In the genomic region with DNA sequence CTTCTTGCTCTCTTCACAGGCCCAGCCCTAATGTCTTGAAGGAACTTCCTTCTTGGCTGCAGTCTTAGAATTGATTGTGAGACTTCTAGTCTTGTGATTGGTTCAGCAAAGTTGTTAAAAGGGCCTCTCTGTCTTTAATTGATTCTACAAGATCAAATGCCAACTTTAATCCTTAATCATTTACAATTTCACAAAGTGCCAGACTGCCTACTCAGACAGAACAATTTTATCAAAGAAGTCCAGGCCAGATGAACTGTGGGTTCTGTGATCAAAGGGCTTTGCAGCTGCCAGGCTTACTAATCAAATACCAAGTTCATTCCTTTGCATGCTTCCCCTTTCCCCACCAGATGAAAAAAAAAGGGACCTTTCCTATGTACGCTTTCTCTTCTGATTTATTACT, we compare ENCODE assay signal across 11 mouse cellular contexts. TPM values are rescaled to one million over a fixed set of nuclear protein-coding genes. Genes with fewer than 3 reads are reported as not detected.
DNase-seq lines count a peak whose midpoint lies in the region; ATAC-seq and TF ChIP-seq lines count a peak whose summit lies in the region.
"Had no signal": no experiment of that assay in that cellular context is flagged by ENCODE, and none has a peak within 500 bp of the region (broad histone marks: within the 10 kb centered on the region; RNA-seq: fewer than 3 reads in every experiment).

No protein-coding gene starts in this region.

- H3K4me3 ChIP-seq in limb, embryonic 14.5 days (replicated peaks; ENCODE audit: low read length) = no peak overlapping the region
- H3K4me3 ChIP-seq in limb, embryonic 10.5 days = no peak overlapping the region
- no peak overlapping the region for H3K4me3 ChIP-seq in bone marrow macrophage, adult 2 months (ENCODE audit: insufficient read depth, low read length)
- H3K4me3 ChIP-seq in intestine, embryonic 16.5 days (ENCODE audit: low read length) = no peak overlapping the region
- no peak overlapping the region for H3K4me3 ChIP-seq in midbrain, embryonic 10.5 days

- no peak overlapping the region for H3K9ac ChIP-seq in limb, embryonic 14.5 days (ENCODE audit: low read depth, low read length, severe bottlenecking)
- no peak overlapping the region for H3K9ac ChIP-seq in intestine, embryonic 16.5 days (ENCODE audit: low read depth, low read length)

- 0 out of 2 replicates have a peak overlapping the region, but pooled peaks have one; percentile 16 for H3K27ac ChIP-seq in limb, embryonic 14.5 days (replicated peaks; ENCODE audit: low read depth, low read length)
- H3K27ac ChIP-seq in limb, embryonic 10.5 days = no peak overlapping the region
- H3K27ac ChIP-seq in bone marrow macrophage, adult 2 months (ENCODE audit: insufficient read depth, low read depth, low read length) = peak overlapping the region; percentile 86
- H3K27ac ChIP-seq in intestine, embryonic 16.5 days (ENCODE audit: low read length) = peak overlapping the region; percentile 38
- no peak overlapping the region for H3K27ac ChIP-seq in midbrain, embryonic 10.5 days (replicated peaks)

- no peak overlapping the region for H3K4me2 ChIP-seq in limb, embryonic 14.5 days (replicated peaks; ENCODE audit: low read depth, low read length, severe bottlenecking)
- no peak overlapping the region for H3K4me2 ChIP-seq in intestine, embryonic 16.5 days (ENCODE audit: low read depth, low read length)

- peaks cover 4% of the 10 kb centered on the region; the same call in 1 of the 2 replicates for H3K36me3 ChIP-seq in limb, embryonic 14.5 days (ENCODE audit: control insufficient read depth, insufficient read depth, low read length)
- H3K36me3 ChIP-seq in limb, embryonic 10.5 days = peaks cover 17% of the 10 kb centered on the region
- H3K36me3 ChIP-seq in intestine, embryonic 16.5 days (ENCODE audit: control insufficient read depth, insufficient read depth, low read length) = no peaks in the 10 kb centered on the region
- peaks cover 13% of the 10 kb centered on the region for H3K36me3 ChIP-seq in midbrain, embryonic 10.5 days

- no peaks in the 10 kb centered on the region for H3K9me3 ChIP-seq in limb, embryonic 14.5 days (ENCODE audit: control insufficient read depth, low read length)
- H3K9me3 ChIP-seq in limb, embryonic 10.5 days (replicated peaks) = no peaks in the 10 kb centered on the region
- H3K9me3 ChIP-seq in intestine, embryonic 16.5 days (ENCODE audit: control insufficient read depth, low read length) = no peaks in the 10 kb centered on the region
- H3K9me3 ChIP-seq in midbrain, embryonic 10.5 days (replicated peaks) = no peaks in the 10 kb centered on the region

- no peak for TF ChIP-seq POLR2A in limb, embryonic 14.5 days (IDR thresholded peaks at IDR 0.05; ENCODE audit: borderline replicate concordance, extremely low read depth, insufficient read depth, insufficient read length)
- no peak for TF ChIP-seq POLR2A in bone marrow macrophage, adult 2 months (IDR thresholded peaks at IDR 0.05; ENCODE audit: borderline replicate concordance, low read depth, low read length)

- no peak for ATAC-seq in limb, embryonic 14.5 days (ENCODE audit: low FRiP score, low read depth)
- 0 out of 2 replicates have a peak, but pooled peaks have one; percentile 51 for ATAC-seq in intestine, embryonic 16.5 days
- peak; percentile 70 for ATAC-seq in megakaryocyte progenitor cell, adult 5-6 weeks (replicated peaks; ENCODE audit: poor library complexity)

- no peak for TF ChIP-seq CTCF in bone marrow macrophage, adult 2 months (IDR thresholded peaks at IDR 0.05; ENCODE audit: low read depth, low read length)

- no peaks in the 10 kb centered on the region for H3K27me3 ChIP-seq in limb, embryonic 14.5 days (ENCODE audit: control insufficient read depth, insufficient read depth, low read length)
- H3K27me3 ChIP-seq in limb, embryonic 10.5 days (ENCODE audit: low read depth, poor library complexity, severe bottlenecking) = no peaks in the 10 kb centered on the region
- no peaks in the 10 kb centered on the region for H3K27me3 ChIP-seq in intestine, embryonic 16.5 days (replicated peaks; ENCODE audit: control insufficient read depth, insufficient read depth, low read length)
- no peaks in the 10 kb centered on the region for H3K27me3 ChIP-seq in midbrain, embryonic 10.5 days (ENCODE audit: low read depth, poor library complexity, severe bottlenecking)

- no peaks in the 10 kb centered on the region for H3K4me1 ChIP-seq in limb, embryonic 14.5 days (ENCODE audit: control insufficient read depth, insufficient read depth, low read length)
- H3K4me1 ChIP-seq in limb, embryonic 10.5 days = peaks cover 10% of the 10 kb centered on the region
- H3K4me1 ChIP-seq in bone marrow macrophage, adult 2 months (ENCODE audit: control insufficient read depth, insufficient read depth, low read length) = peaks cover 10% of the 10 kb centered on the region
- H3K4me1 ChIP-seq in intestine, embryonic 16.5 days (ENCODE audit: control insufficient read depth, insufficient read depth, low read length) = 0 out of 2 replicates have a peak, but pooled peaks cover 2% of the 10 kb centered on the region
- H3K4me1 ChIP-seq in midbrain, embryonic 10.5 days = peaks cover 16% of the 10 kb centered on the region

- peak; percentile 5 for DNase-seq in limb, embryonic 14.5 days (ENCODE audit: low spot score)
- DNase-seq in limb, embryonic 10.5 days (ENCODE audit: low spot score) = no peak
- no peak for DNase-seq in testis, postnatal 10 days (ENCODE audit: low spot score)
- DNase-seq in urinary bladder, adult 18-20 months (ENCODE audit: low spot score in 2 of 2) = no peak
- DNase-seq in midbrain, embryonic 10.5 days (ENCODE audit: low spot score) = no peak
- DNase-seq: cerebellum, postnatal 25 days; lung, postnatal 36 days had no signal

- WGBS in limb, embryonic 14.5 days = 30% methylated on average over 1 of the region's 1 CpGs
- WGBS in limb, embryonic 10.5 days = 41% methylated on average over 1 of the region's 1 CpGs
- WGBS in intestine, embryonic 16.5 days = 41% methylated on average over 1 of the region's 1 CpGs
- WGBS in midbrain, embryonic 10.5 days = 80% methylated on average over 1 of the region's 1 CpGs

RNA-seq across cellular contexts. Expression of gene Dnajb7, which starts 13.4 kb away (rescaled TPM):
- not detected in 2 replicates for polyA plus RNA-seq in limb, embryonic 14.5 days (2012; rRNA removed)
- 1.00 and 1.4 TPM in 2 replicates for polyA plus RNA-seq in limb, embryonic 14.5 days (2014; fragmentation: Nextera tagmentation; extraction: Ambion mirVana)
- 3.0 and 4.0 TPM in 2 replicates for polyA plus RNA-seq in limb, embryonic 10.5 days (2016; fragmentation: Nextera tagmentation; extraction: Ambion mirVana)
- polyA plus RNA-seq in bone marrow macrophage, adult 2 months (2012; ENCODE audit: insufficient read depth, insufficient read length, missing spikeins) = 0.79 TPM in 1 of 2 replicates, not detected in the other
- 1.2 and 1.6 TPM in 2 replicates for polyA plus RNA-seq in intestine, embryonic 16.5 days (2015; fragmentation: Nextera tagmentation; extraction: Ambion mirVana)
- total RNA-seq in megakaryocyte progenitor cell, adult 5-6 weeks (2015) = not detected in 2 replicates
- total RNA-seq in megakaryocyte progenitor cell, adult 5-6 weeks (2017) = 0.17 TPM in 1 of 2 replicates, not detected in the other
- polyA plus RNA-seq in midbrain, embryonic 10.5 days (2016; fragmentation: Nextera tagmentation; extraction: Ambion mirVana) = 3.7 and 4.4 TPM in 2 replicates
- total RNA-seq: left cerebral cortex, adult 8-10 months had no signal

RNA-seq across cellular contexts. Expression of gene Xpnpep3, which starts 21.5 kb away (rescaled TPM):
- 10.4 and 10.5 TPM in 2 replicates for polyA plus RNA-seq in limb, embryonic 14.5 days (2012; rRNA removed)
- polyA plus RNA-seq in limb, embryonic 14.5 days (2014; fragmentation: Nextera tagmentation; extraction: Ambion mirVana) = 6.6 and 7.7 TPM in 2 replicates
- 13.9 and 14.1 TPM in 2 replicates for polyA plus RNA-seq in limb, embryonic 10.5 days (2016; fragmentation: Nextera tagmentation; extraction: Ambion mirVana)
- 8.8 and 9.8 TPM in 2 replicates for polyA plus RNA-seq in bone marrow macrophage, adult 2 months (2012; ENCODE audit: insufficient read depth, insufficient read length, missing spikeins)
- 6.9 and 7.8 TPM in 2 replicates for polyA plus RNA-seq in intestine, embryonic 16.5 days (2015; fragmentation: Nextera tagmentation; extraction: Ambion mirVana)
- 7.2 and 8.5 TPM in 2 replicates for total RNA-seq in megakaryocyte progenitor cell, adult 5-6 weeks (2015)
- 17.5 and 27.8 TPM in 2 replicates for total RNA-seq in megakaryocyte progenitor cell, adult 5-6 weeks (2017)
- polyA plus RNA-seq in midbrain, embryonic 10.5 days (2016; fragmentation: Nextera tagmentation; extraction: Ambion mirVana) = 12.4 and 12.9 TPM in 2 replicates

RNA-seq across cellular contexts. Expression of gene St13, which starts 21.6 kb away (rescaled TPM):
- polyA plus RNA-seq in limb, embryonic 14.5 days (2012; rRNA removed) = 44.0 and 81.7 TPM in 2 replicates
- polyA plus RNA-seq in limb, embryonic 14.5 days (2014; fragmentation: Nextera tagmentation; extraction: Ambion mirVana) = 137 and 141 TPM in 2 replicates
- polyA plus RNA-seq in limb, embryonic 10.5 days (2016; fragmentation: Nextera tagmentation; extraction: Ambion mirVana) = 222 and 234 TPM in 2 replicates
- 166 and 202 TPM in 2 replicates for polyA plus RNA-seq in bone marrow macrophage, adult 2 months (2012; ENCODE audit: insufficient read depth, insufficient read length, missing spikeins)
- 154 and 156 TPM in 2 replicates for polyA plus RNA-seq in intestine, embryonic 16.5 days (2015; fragmentation: Nextera tagmentation; extraction: Ambion mirVana)
- 155 and 166 TPM in 2 replicates for total RNA-seq in megakaryocyte progenitor cell, adult 5-6 weeks (2015)
- 258 and 365 TPM in 2 replicates for total RNA-seq in megakaryocyte progenitor cell, adult 5-6 weeks (2017)
- 205 and 220 TPM in 2 replicates for polyA plus RNA-seq in midbrain, embryonic 10.5 days (2016; fragmentation: Nextera tagmentation; extraction: Ambion mirVana)

RNA-seq across cellular contexts. Expression of gene Rbx1, which starts 44.6 kb away (rescaled TPM):
- polyA plus RNA-seq in limb, embryonic 14.5 days (2012; rRNA removed) = 154 and 233 TPM in 2 replicates
- 515 and 532 TPM in 2 replicates for polyA plus RNA-seq in limb, embryonic 14.5 days (2014; fragmentation: Nextera tagmentation; extraction: Ambion mirVana)
- 590 and 611 TPM in 2 replicates for polyA plus RNA-seq in limb, embryonic 10.5 days (2016; fragmentation: Nextera tagmentation; extraction: Ambion mirVana)
- polyA plus RNA-seq in bone marrow macrophage, adult 2 months (2012; ENCODE audit: insufficient read depth, insufficient read length, missing spikeins) = 113 and 142 TPM in 2 replicates
- polyA plus RNA-seq in intestine, embryonic 16.5 days (2015; fragmentation: Nextera tagmentation; extraction: Ambion mirVana) = 378 and 400 TPM in 2 replicates
- 166 and 175 TPM in 2 replicates for total RNA-seq in megakaryocyte progenitor cell, adult 5-6 weeks (2015)
- total RNA-seq in megakaryocyte progenitor cell, adult 5-6 weeks (2017) = 189 and 199 TPM in 2 replicates
- 631 and 635 TPM in 2 replicates for polyA plus RNA-seq in midbrain, embryonic 10.5 days (2016; fragmentation: Nextera tagmentation; extraction: Ambion mirVana)

Comparison
In these comparisons a context has a peak if more than half of its experiments do, and no peak if none do; other contexts are left out.
1. H3K27ac ChIP-seq: peak in limb, embryonic 14.5 days (single experiment), bone marrow macrophage, adult 2 months (single experiment) and intestine, embryonic 16.5 days (single experiment); none in limb, embryonic 10.5 days (single experiment) and midbrain, embryonic 10.5 days (single experiment).